Mouse (Mus musculus): ENCODE data around the gene Tgds.

GRCm38 (mm10) chr14:118086271-118087035 lies 46.1 kb downstream of the Tgds start:
- no peak for TF ChIP-seq CTCF (IDR thresholded peaks at IDR 0.05; ENCODE audit: low read depth, low read length)
- TF ChIP-seq POLR2AphosphoS5 (IDR thresholded peaks at IDR 0.05; ENCODE audit: insufficient replicate concordance, low read depth, low read length): no peak
